Mouse (Mus musculus) brain, adult 2 months (tissue): Measurements from ENCODE around the gene Fancc.

Experiments used
- DNase-seq: peaks from one replicate; pipeline ENCODE4 v3.0.0; 2011; ENCODE audit warnings: low read depth, low spot score

The Fancc gene

GRCm38 (mm10) chr13:63246332-63246940 is 250.6 kb downstream of the Fancc start:
- no peak for DNase-seq

GRCm38 (mm10) chr13:63245812-63246211 is 251.3 kb downstream of the Fancc start:
- no peak for DNase-seq

DNA sequence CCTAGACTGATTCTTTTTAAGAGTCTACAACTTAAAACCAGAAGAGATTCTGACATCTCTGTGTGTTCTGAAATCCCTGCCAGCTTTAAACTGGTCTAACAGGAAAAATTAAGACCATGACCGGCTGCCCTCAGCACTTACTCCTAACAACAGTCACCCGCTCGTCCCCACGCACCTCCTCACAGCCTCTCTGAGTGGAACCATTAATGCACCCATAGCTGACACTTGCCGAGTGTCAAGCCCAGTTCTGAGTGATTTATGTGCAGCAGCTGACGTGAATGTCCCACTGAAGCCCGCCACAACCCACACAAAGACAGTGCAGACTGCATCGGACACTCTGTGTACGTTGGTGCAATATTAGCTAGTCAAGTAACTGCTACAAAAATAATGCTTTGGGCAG is 251.9 kb downstream of the Fancc start:
- no peak for DNase-seq

DNA sequence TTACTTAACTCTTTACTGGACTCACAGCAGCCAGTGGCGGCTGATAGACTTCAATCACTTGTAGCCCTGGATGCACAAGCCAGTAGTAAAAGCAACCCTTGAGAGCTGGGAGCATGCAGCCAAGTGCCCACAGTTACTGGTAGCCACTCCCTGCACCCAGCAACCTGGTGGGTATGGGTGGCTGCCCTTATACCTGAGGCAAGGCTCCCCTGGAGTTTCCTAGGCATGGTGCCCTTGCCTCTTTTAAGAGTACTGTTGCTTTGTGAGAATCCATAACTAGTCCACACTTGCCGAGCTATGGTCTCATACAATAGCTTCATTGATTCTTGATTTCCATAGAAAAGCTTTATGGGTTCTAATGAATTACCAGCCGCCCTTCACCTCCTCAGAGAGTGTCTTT is 252.7 kb downstream of the Fancc start:
- no peak for DNase-seq

- peak; percentile 82 for DNase-seq
These were observed 253.5 kb downstream of the Fancc start for GRCm38 (mm10) chr13:63243586-63243985.

DNA sequence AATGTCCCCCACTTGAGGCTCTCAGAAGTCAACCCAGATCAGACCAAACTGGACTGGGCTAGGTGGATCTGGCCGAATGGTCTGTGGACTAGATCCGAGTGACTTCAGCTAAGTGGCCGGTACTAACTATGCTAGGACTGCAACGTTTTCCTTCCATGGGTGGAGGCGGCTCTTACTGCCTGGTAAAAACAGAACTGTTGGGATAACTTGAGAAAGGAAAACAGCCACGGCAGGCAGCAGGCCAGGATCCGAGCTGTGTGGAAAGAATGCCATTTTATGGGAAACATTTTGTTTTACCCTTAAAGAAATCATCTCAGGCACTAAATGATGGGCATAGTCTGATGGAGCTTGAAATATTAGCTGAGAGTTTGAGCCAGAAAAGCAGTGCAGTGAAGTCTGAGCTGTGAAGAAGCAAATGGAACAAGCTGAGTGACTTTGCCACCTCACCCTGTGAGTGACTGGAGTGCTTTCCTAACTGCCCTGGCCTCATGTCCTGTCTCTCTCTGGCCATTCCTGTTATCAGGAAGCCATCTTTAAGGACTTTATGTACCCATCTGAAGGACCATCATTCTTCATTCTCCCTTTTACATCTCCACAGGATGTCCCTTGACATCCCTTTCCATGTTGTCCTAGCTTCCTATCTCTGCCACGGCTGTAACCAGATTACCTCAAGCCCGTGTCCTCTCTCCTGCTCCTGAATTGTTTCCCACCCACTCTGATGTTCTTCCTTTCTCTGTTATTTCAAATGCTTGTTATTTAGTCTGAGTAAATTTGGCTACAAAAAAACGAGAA is 254.5 kb downstream of the Fancc start:
- no peak for DNase-seq

DNA sequence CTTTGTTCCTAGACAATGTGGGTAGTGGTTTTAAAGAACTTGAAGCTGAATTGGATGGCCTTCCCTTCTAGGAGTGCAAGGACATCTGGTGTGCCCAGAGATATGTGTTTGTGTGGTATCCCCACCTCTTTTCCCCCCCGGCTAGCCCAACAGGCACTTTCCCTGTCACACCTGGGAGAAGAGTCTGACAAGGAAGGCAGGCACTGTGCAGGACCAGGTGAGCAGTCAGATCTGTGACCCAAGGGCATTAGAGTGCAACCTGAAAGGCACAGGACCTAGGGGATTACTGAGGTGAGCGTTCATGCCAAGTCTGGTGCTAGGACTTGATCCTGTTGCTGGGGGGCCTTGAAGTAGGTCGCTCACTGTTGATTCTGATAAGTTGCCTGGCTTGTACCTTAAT is 255.4 kb downstream of the Fancc start:
- DNase-seq = no peak

GRCm38 (mm10) chr13:63240835-63241234 is 256.2 kb downstream of the Fancc start:
- DNase-seq = peak; percentile 86

DNA sequence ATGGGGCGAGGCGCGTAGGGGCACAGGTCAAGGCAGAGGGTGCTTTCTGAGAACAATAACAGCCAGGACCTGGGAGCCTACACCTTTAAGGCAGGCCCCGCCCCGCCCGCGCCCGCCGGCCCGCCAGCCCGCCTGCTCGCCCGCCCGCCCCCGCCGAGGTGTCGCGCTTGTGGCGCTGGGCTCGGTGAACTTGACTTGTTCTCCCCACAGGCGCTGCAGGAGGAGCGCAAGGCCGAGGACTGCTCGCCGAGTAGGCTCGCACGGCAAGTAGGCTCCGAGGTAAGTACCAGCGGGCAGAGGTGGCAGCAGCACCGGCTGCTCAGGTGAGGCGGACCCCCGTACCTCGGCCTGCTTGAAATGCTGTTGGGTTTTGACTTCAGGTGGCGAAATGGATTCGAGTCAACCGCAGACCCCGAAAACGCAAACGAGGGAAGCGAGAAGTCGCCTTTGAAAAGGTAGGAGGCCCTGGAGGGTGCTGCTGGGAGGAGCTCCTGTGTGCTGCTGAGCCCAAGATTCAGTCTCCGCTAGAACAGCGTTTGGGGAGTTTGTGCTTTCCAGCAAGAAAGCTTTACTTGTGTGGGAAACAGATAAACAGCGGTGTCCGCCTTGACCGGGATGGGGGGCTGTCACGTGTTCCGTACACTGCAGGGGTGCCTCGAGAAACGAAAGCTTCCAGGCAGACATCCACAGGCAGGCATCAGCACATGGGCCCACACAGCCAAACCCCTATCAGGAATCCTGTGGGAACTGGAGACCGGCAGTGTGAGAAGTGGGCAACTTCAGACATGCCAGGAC is 257.0 kb downstream of the Fancc start:
- DNase-seq = peak; percentile 88

DNA sequence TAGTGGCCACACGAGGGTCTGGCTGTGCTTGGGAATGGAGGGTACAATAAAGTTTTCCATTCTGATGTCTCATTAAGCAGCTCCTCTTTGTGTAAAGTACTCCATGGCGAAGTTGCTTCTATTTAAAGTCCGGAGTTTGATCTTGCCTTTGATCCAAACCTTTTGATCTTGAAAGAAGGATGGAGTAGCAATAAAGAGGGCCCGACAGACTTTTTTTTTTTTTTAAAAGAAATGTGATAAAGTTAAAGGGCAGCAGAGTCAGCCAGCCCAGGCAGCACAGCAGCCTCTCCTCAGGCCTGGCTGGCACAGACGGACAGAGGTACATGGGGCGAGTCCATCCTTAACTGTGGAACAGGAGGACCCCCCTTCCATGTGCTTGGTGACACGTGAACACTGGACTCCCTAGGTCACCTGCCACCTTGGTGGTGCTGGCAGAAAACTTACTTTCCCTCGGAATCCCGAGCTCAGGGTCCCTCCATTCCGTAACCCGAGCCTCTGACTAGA is 257.7 kb downstream of the Fancc start:
- DNase-seq = no peak

GRCm38 (mm10) chr13:63238045-63238444 is 259.0 kb downstream of the Fancc start:
- DNase-seq = no peak

DNA sequence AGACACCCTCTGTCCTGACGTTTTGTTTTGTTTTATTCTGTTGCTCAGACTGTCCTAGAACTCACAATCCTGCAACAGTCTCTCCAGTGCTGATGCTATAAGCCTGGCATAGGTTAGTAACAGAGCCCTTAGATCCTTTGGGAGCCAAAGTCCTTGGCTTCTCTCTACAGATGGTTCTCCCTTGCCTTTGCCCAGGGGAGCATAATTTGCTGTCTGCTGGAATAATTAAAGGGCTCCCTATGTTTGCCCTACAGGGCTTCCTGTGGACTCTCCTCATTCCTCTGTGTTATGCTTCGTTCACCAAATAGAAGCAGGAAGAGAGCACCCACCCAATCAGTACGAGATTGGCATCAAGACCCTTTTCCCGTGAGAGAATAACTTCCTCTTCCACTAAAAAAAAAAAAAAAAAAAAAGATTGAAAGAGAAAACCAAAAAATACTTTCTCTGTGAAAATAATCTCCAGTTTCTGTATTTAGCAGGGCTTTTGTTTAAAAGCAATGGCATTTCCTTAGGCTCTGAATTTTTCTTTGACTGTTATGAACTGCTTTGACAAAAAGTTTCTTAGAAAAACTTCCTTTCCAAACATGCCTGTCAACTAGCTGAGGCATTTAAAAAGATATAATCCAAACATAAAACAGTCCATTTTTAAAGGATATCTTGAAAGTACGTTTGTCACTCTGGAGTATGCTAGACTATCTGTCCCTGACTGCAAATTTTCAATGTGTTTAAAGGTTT is 260.8 kb downstream of the Fancc start:
- no peak for DNase-seq

GRCm38 (mm10) chr13:63235551-63235950 is 261.5 kb downstream of the Fancc start:
- no peak for DNase-seq
